Mouse (Mus musculus): Measurements from ENCODE around the gene Rybp.

DNA sequence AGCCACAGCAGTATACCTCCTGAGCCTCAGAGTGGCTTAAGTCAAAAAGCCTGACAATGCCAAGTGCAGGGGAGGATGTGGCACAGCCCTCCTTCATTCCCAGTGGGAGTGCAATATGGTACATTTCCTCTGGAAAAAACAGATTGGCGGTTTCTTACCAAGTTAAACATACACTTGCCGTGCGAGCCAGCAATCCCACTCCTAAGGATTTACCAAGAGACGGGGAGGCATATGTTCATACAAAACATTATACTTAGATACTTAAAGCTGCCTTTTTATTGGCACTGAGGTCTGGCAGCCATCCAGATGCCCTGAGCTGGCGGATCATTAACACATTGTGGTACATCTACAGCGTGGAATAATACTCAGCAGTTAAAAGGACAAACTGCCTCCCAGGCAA, 5.1 kb upstream of the Rybp start:
- TF ChIP-seq POLR2A (IDR thresholded peaks at IDR 0.05; ENCODE audit: borderline replicate concordance, low read depth, low read length) (no peak), CTCF (IDR thresholded peaks at IDR 0.05; ENCODE audit: low read depth, low read length) (no peak)

Data from bone marrow macrophage, adult 2 months (primary cell).